Mouse (Mus musculus): ENCODE data around the gene Ppp3ca. TPM values are rescaled to one million over a fixed set of nuclear protein-coding genes. Genes with fewer than 3 reads are reported as not detected.

Ppp3ca gene
- polyA plus RNA-seq, 2 experiments = 3.9 to 7.4 TPM

GRCm38 (mm10) chr3:136731579-136731978, 61.7 kb downstream of the Ppp3ca start:
- no peak overlapping the region for H3K27ac ChIP-seq
- no peak overlapping the region for H3K4me3 ChIP-seq (ENCODE audit: insufficient read depth in 1 of 2, low read depth in 2 of 2, low read length in 2 of 2)
- no peak overlapping the region for H3K9ac ChIP-seq (replicated peaks)
- no peak overlapping the region for H3K4me2 ChIP-seq (ENCODE audit: low read depth)
- no peaks in the 10 kb centered on the region for H3K9me3 ChIP-seq (ENCODE audit: control insufficient read depth, low read length)
- no peak for ATAC-seq (ENCODE audit: insufficient read depth)
- no peak for DNase-seq (ENCODE audit: low read depth in 3 of 3, low spot score in 3 of 3)
- H3K4me1 ChIP-seq (replicated peaks; ENCODE audit: control insufficient read depth in 2 of 2, insufficient read depth in 2 of 2, low read length in 1 of 2) = no peaks in the 10 kb centered on the region
- TF ChIP-seq CTCF (IDR thresholded peaks at IDR 0.05; ENCODE audit: low read depth) = no peak
- TF ChIP-seq EP300 (IDR thresholded peaks at IDR 0.05; ENCODE audit: low read depth) = no peak
- H3K27me3 ChIP-seq (ENCODE audit: control insufficient read depth, insufficient read depth, low read length) = no peaks in the 10 kb centered on the region
- 80% methylated on average over 6 of the region's 6 CpGs for WGBS (ENCODE audit: insufficient replicate concordance)
- no peaks in the 10 kb centered on the region for H3K36me3 ChIP-seq (replicated peaks; ENCODE audit: control insufficient read depth, insufficient read depth, low read depth)

- Histone ChIP-seq H3K9ac (replicated peaks) (no peak overlapping the region), H3K27ac (no peak overlapping the region), H3K9me3 (ENCODE audit: control insufficient read depth, low read length) (no peaks in the 10 kb centered on the region), H3K4me1 (replicated peaks; ENCODE audit: control insufficient read depth in 2 of 2, insufficient read depth in 2 of 2, low read length in 1 of 2) (peaks cover 0 to 2% of the 10 kb centered on the region in 2 experiments; a peak in 1 of 4 replicates), H3K4me3 (ENCODE audit: insufficient read depth in 1 of 2, low read depth in 2 of 2, low read length in 2 of 2) (no peak overlapping the region), H3K27me3 (ENCODE audit: control insufficient read depth, insufficient read depth, low read length) (no peaks in the 10 kb centered on the region), H3K4me2 (ENCODE audit: low read depth) (no peak overlapping the region), H3K36me3 (replicated peaks; ENCODE audit: control insufficient read depth, insufficient read depth, low read depth) (no peaks in the 10 kb centered on the region)
- no peak for DNase-seq (ENCODE audit: low read depth in 3 of 3, low spot score in 3 of 3)
- TF ChIP-seq EP300 (IDR thresholded peaks at IDR 0.05; ENCODE audit: low read depth) (no peak), CTCF (IDR thresholded peaks at IDR 0.05; ENCODE audit: low read depth) (no peak)
- no peak for ATAC-seq (ENCODE audit: insufficient read depth)
- WGBS (ENCODE audit: insufficient replicate concordance) = 42% methylated on average over 1 of the region's 1 CpGs
Observed at GRCm38 (mm10) chr3:136736021-136736420, 66.1 kb downstream of the Ppp3ca start.

- Histone ChIP-seq H3K4me2 (ENCODE audit: low read depth) (no peak overlapping the region), H3K36me3 (replicated peaks; ENCODE audit: control insufficient read depth, insufficient read depth, low read depth) (no peaks in the 10 kb centered on the region), H3K4me1 (replicated peaks; ENCODE audit: control insufficient read depth in 2 of 2, insufficient read depth in 2 of 2, low read length in 1 of 2) (peaks cover 0 to 4% of the 10 kb centered on the region in 2 experiments; a peak in 1 of 4 replicates), H3K4me3 (ENCODE audit: insufficient read depth in 1 of 2, low read depth in 2 of 2, low read length in 2 of 2) (no peak overlapping the region), H3K27me3 (ENCODE audit: control insufficient read depth, insufficient read depth, low read length) (no peaks in the 10 kb centered on the region), H3K27ac (no peak overlapping the region), H3K9ac (replicated peaks) (no peak overlapping the region), H3K9me3 (ENCODE audit: control insufficient read depth, low read length) (no peaks in the 10 kb centered on the region)
- no peak for ATAC-seq (ENCODE audit: insufficient read depth)
- 32% methylated on average over 7 of the region's 7 CpGs for WGBS (ENCODE audit: insufficient replicate concordance)
- no peak for TF ChIP-seq CTCF (IDR thresholded peaks at IDR 0.05; ENCODE audit: low read depth)
- no peak for DNase-seq (ENCODE audit: low read depth in 3 of 3, low spot score in 3 of 3)
Observed at GRCm38 (mm10) chr3:136736773-136737298, 66.9 kb downstream of the Ppp3ca start.

- no peaks in the 10 kb centered on the region for H3K36me3 ChIP-seq (replicated peaks; ENCODE audit: control insufficient read depth, insufficient read depth, low read depth)
- H3K27me3 ChIP-seq (ENCODE audit: control insufficient read depth, insufficient read depth, low read length) = no peaks in the 10 kb centered on the region
- peaks cover 0 to 8% of the 10 kb centered on the region in 2 experiments; a peak in 2 of 4 replicates for H3K4me1 ChIP-seq (replicated peaks; ENCODE audit: control insufficient read depth in 2 of 2, insufficient read depth in 2 of 2, low read length in 1 of 2)
- 67% methylated on average over 1 of the region's 1 CpGs for whole genome bisulfite sequencing (ENCODE audit: insufficient replicate concordance)
- no peaks in the 10 kb centered on the region for H3K9me3 ChIP-seq (ENCODE audit: control insufficient read depth, low read length)
- H3K27ac ChIP-seq = no peak overlapping the region
- ATAC-seq (ENCODE audit: insufficient read depth) (no peak), DNase-seq (ENCODE audit: low read depth in 3 of 3, low spot score in 3 of 3) (no peak)
- no peak overlapping the region for H3K4me3 ChIP-seq (ENCODE audit: insufficient read depth in 1 of 2, low read depth in 2 of 2, low read length in 2 of 2)
- H3K4me2 ChIP-seq (ENCODE audit: low read depth) = no peak overlapping the region
- TF ChIP-seq EP300 (IDR thresholded peaks at IDR 0.05; ENCODE audit: low read depth) = no peak
- TF ChIP-seq CTCF (IDR thresholded peaks at IDR 0.05; ENCODE audit: low read depth) = no peak
- H3K9ac ChIP-seq (replicated peaks) = no peak overlapping the region
Observed at GRCm38 (mm10) chr3:136738474-136738873, 68.5 kb downstream of the Ppp3ca start.

GRCm38 (mm10) chr3:136738914-136739313, 69.0 kb downstream of the Ppp3ca start:
- DNase-seq (ENCODE audit: low read depth in 3 of 3, low spot score in 3 of 3) = no peak
- peaks cover 0 to 8% of the 10 kb centered on the region in 2 experiments; a peak in 2 of 4 replicates for H3K4me1 ChIP-seq (replicated peaks; ENCODE audit: control insufficient read depth in 2 of 2, insufficient read depth in 2 of 2, low read length in 1 of 2)
- no peak overlapping the region for H3K9ac ChIP-seq (replicated peaks)
- H3K4me3 ChIP-seq (ENCODE audit: insufficient read depth in 1 of 2, low read depth in 2 of 2, low read length in 2 of 2) = no peak overlapping the region
- H3K27ac ChIP-seq = no peak overlapping the region
- 75% methylated on average over 5 of the region's 5 CpGs for WGBS (ENCODE audit: insufficient replicate concordance)
- ATAC-seq (ENCODE audit: insufficient read depth) = no peak
- H3K27me3 ChIP-seq (ENCODE audit: control insufficient read depth, insufficient read depth, low read length) = no peaks in the 10 kb centered on the region
- H3K9me3 ChIP-seq (ENCODE audit: control insufficient read depth, low read length) = no peaks in the 10 kb centered on the region
- H3K4me2 ChIP-seq (ENCODE audit: low read depth) = no peak overlapping the region
- no peaks in the 10 kb centered on the region for H3K36me3 ChIP-seq (replicated peaks; ENCODE audit: control insufficient read depth, insufficient read depth, low read depth)
- no peak for TF ChIP-seq EP300 (IDR thresholded peaks at IDR 0.05; ENCODE audit: low read depth)
- no peak for TF ChIP-seq CTCF (IDR thresholded peaks at IDR 0.05; ENCODE audit: low read depth)

All from liver, embryonic 14.5 days (tissue).